In the genomic region with DNA sequence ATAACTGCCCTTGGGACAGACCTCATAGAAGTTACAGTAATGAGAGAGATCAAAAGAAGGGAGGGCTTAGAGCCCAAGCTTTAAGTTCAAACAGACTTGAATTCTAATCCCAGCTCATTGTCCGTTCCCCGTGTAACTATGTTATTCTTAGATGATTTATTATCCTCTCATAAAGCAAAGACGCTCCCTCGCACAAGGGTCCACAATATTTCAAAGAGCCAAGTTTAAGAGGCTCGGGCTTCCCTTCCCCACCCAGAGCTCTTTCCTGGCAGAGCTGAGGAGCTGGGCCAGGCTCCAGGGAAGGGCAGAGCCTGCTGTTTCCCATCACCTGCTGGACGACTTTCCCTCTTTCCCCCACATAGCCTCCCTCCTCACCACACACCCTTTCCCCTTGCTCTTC, we compare ENCODE assay signal across 10 mouse cellular contexts. TPM values are rescaled to one million over a fixed set of nuclear protein-coding genes. Genes with fewer than 3 reads are reported as not detected.
DNase-seq lines count a peak whose midpoint lies in the region; ATAC-seq lines count a peak whose summit lies in the region.
"Had no signal": no experiment of that assay in that cellular context is flagged by ENCODE, and none has a peak within 500 bp of the region (broad histone marks: within the 10 kb centered on the region; RNA-seq: fewer than 3 reads in every experiment).

No protein-coding gene starts in this region.

- no peak overlapping the region for H3K4me3 ChIP-seq in embryonic facial prominence, embryonic 14.5 days (ENCODE audit: low read depth, low read length)
- no peak overlapping the region for H3K4me3 ChIP-seq in embryonic facial prominence, embryonic 10.5 days
- H3K4me3 ChIP-seq in forebrain, embryonic 15.5 days, result no peak overlapping the region
- H3K4me3 ChIP-seq: neural tube, embryonic 15.5 days had no signal

- H3K27me3 ChIP-seq in embryonic facial prominence, embryonic 14.5 days (replicated peaks; ENCODE audit: control insufficient read depth, insufficient read depth, low read length), result no peaks in the 10 kb centered on the region
- H3K27me3 ChIP-seq in embryonic facial prominence, embryonic 10.5 days (replicated peaks; ENCODE audit: low read depth, poor library complexity, severe bottlenecking), result no peaks in the 10 kb centered on the region
- no peaks in the 10 kb centered on the region for H3K27me3 ChIP-seq in forebrain, embryonic 15.5 days
- H3K27me3 ChIP-seq: neural tube, embryonic 15.5 days had no signal

- H3K27ac ChIP-seq in embryonic facial prominence, embryonic 14.5 days (replicated peaks; ENCODE audit: low read depth, low read length), result peak overlapping the region; percentile 61; the same call in 1 of the 2 replicates
- H3K27ac ChIP-seq in embryonic facial prominence, embryonic 10.5 days (replicated peaks), result no peak overlapping the region
- H3K27ac ChIP-seq in forebrain, embryonic 15.5 days (replicated peaks), result no peak overlapping the region
- H3K27ac ChIP-seq: liver, embryonic 14.5 days; neural tube, embryonic 15.5 days had no signal

- 0 out of 2 replicates have a peak, but pooled peaks cover 11% of the 10 kb centered on the region for H3K4me1 ChIP-seq in embryonic facial prominence, embryonic 14.5 days (ENCODE audit: control insufficient read depth, insufficient read depth, low read length)
- H3K4me1 ChIP-seq in embryonic facial prominence, embryonic 10.5 days, result no peaks in the 10 kb centered on the region
- no peaks in the 10 kb centered on the region; the same call in 1 of the 2 replicates for H3K4me1 ChIP-seq in forebrain, embryonic 15.5 days
- H3K4me1 ChIP-seq: neural tube, embryonic 15.5 days had no signal

- DNase-seq in embryonic facial prominence, embryonic 14.5 days (ENCODE audit: low spot score), result peak; percentile 79
- no peak for DNase-seq in embryonic facial prominence, embryonic 10.5 days (ENCODE audit: low spot score)
- peak; percentile 53 for DNase-seq in gastrocnemius, adult 18-20 months (ENCODE audit: low spot score)
- DNase-seq in kidney, adult 9 months, result peak; percentile 15
- DNase-seq in lung, postnatal 4 days, result peak; percentile 31 to 62
- no peak for DNase-seq in frontal cortex, postnatal 25 days (ENCODE audit: low spot score in 2 of 2)
- no peak for DNase-seq in frontal cortex, adult 2 months (ENCODE audit: extremely low spot score in 1 of 2, low spot score in 1 of 2)

- H3K36me3 ChIP-seq in embryonic facial prominence, embryonic 14.5 days (ENCODE audit: control insufficient read depth, insufficient read depth, low read length), result no peaks in the 10 kb centered on the region
- no peaks in the 10 kb centered on the region for H3K36me3 ChIP-seq in embryonic facial prominence, embryonic 10.5 days (replicated peaks)
- no peaks in the 10 kb centered on the region for H3K36me3 ChIP-seq in forebrain, embryonic 15.5 days
- H3K36me3 ChIP-seq: neural tube, embryonic 15.5 days had no signal

- H3K4me2 ChIP-seq in embryonic facial prominence, embryonic 14.5 days (ENCODE audit: low read depth, low read length), result peak overlapping the region; percentile 32
- H3K4me2 ChIP-seq in forebrain, embryonic 15.5 days (replicated peaks), result no peak overlapping the region
- H3K4me2 ChIP-seq: neural tube, embryonic 15.5 days had no signal

- no peak overlapping the region for H3K9ac ChIP-seq in embryonic facial prominence, embryonic 14.5 days (ENCODE audit: low read depth, low read length)
- no peak overlapping the region for H3K9ac ChIP-seq in forebrain, embryonic 15.5 days (replicated peaks)
- H3K9ac ChIP-seq: liver, embryonic 14.5 days; neural tube, embryonic 15.5 days had no signal

- peak; percentile 68; the same call in 1 of the 2 replicates for ATAC-seq in embryonic facial prominence, embryonic 14.5 days (ENCODE audit: low read depth)
- ATAC-seq in forebrain, embryonic 15.5 days (replicated peaks), result no peak

- no peaks in the 10 kb centered on the region for H3K9me3 ChIP-seq in embryonic facial prominence, embryonic 14.5 days (ENCODE audit: control insufficient read depth, low read length)
- no peaks in the 10 kb centered on the region for H3K9me3 ChIP-seq in embryonic facial prominence, embryonic 10.5 days
- H3K9me3 ChIP-seq in forebrain, embryonic 15.5 days, result no peaks in the 10 kb centered on the region
- H3K9me3 ChIP-seq: neural tube, embryonic 15.5 days had no signal

- 30% methylated on average over 6 of the region's 6 CpGs for WGBS in embryonic facial prominence, embryonic 14.5 days
- 80% methylated on average over 6 of the region's 6 CpGs for WGBS in embryonic facial prominence, embryonic 10.5 days
- 61% methylated on average over 6 of the region's 6 CpGs for WGBS in forebrain, embryonic 15.5 days

RNA-seq across cellular contexts. Expression of a gene that starts 44.3 kb away (rescaled TPM):
- 85.4 and 97.5 TPM in 2 replicates for polyA plus RNA-seq in embryonic facial prominence, embryonic 14.5 days (2014; fragmentation: Nextera tagmentation; extraction: Ambion mirVana)
- polyA plus RNA-seq in embryonic facial prominence, embryonic 10.5 days (2016; fragmentation: Nextera tagmentation; extraction: Ambion mirVana), result 19.9 and 25.5 TPM in 2 replicates
- 10 to 100 TPM; 14.2 to 15.3 TPM for total RNA-seq in gastrocnemius, adult 18-20 months (2021)
- polyA plus RNA-seq in frontal cortex, adult 2 months (2012; rRNA removed), result 5.6 and 7.1 TPM in 2 replicates
- polyA plus RNA-seq in forebrain, embryonic 15.5 days (2015; fragmentation: Nextera tagmentation; extraction: Ambion mirVana), result 13.8 and 15.0 TPM in 2 replicates

Comparison
In these comparisons a context has a peak if more than half of its experiments do, and no peak if none do; other contexts are left out.
1. DNase-seq: peak in embryonic facial prominence, embryonic 14.5 days (single experiment), gastrocnemius, adult 18-20 months (single experiment), kidney, adult 9 months (single experiment) and lung, postnatal 4 days (2 of 2); none in embryonic facial prominence, embryonic 10.5 days (single experiment), frontal cortex, postnatal 25 days (0 of 2) and frontal cortex, adult 2 months (0 of 2).